Comparison of ENCODE assay signal across 8 mouse cellular contexts in genomic region chr10:79997034-79997760, GRCm38 (mm10). TPM values are rescaled to one million over a fixed set of nuclear protein-coding genes. Genes with fewer than 3 reads are reported as not detected.
DNase-seq lines count a peak whose midpoint lies in the region; ATAC-seq and TF ChIP-seq lines count a peak whose summit lies in the region.

No protein-coding gene starts in this region.

- H3K27me3 ChIP-seq in embryonic facial prominence, embryonic 11.5 days (ENCODE audit: control insufficient read depth, insufficient read depth, low read length), result peaks cover 8% of the 10 kb centered on the region; the same call in 1 of the 2 replicates
- peaks cover 43% of the 10 kb centered on the region for H3K27me3 ChIP-seq in heart, embryonic 10.5 days (ENCODE audit: insufficient read depth, poor library complexity, severe bottlenecking)
- no peaks in the 10 kb centered on the region; the same call in 1 of the 2 replicates for H3K27me3 ChIP-seq in kidney, embryonic 14.5 days (ENCODE audit: control insufficient read depth, insufficient read depth, low read length)
- peaks cover 21% of the 10 kb centered on the region for H3K27me3 ChIP-seq in neural tube, embryonic 13.5 days
- no peaks in the 10 kb centered on the region for H3K27me3 ChIP-seq in thymus, adult 2 months (ENCODE audit: control insufficient read depth, insufficient read depth, low read length)

- no peak overlapping the region for H3K9ac ChIP-seq in embryonic facial prominence, embryonic 11.5 days (replicated peaks; ENCODE audit: low read length)
- H3K9ac ChIP-seq in kidney, embryonic 14.5 days (ENCODE audit: low read depth, low read length), result peak overlapping the region; percentile 50; the same call in 1 of the 2 replicates
- H3K9ac ChIP-seq in neural tube, embryonic 13.5 days, result peak overlapping the region; percentile 74

- TF ChIP-seq CTCF in thymus, adult 2 months (IDR thresholded peaks at IDR 0.05; ENCODE audit: borderline replicate concordance, control insufficient read depth, extremely low read depth, insufficient read depth, low read length, poor library complexity), result no peak

- H3K36me3 ChIP-seq in embryonic facial prominence, embryonic 11.5 days (replicated peaks; ENCODE audit: control insufficient read depth, insufficient read depth, low read depth, low read length), result peaks cover 8% of the 10 kb centered on the region; the same call in 1 of the 2 replicates
- H3K36me3 ChIP-seq in heart, embryonic 10.5 days, result peaks cover 38% of the 10 kb centered on the region
- peaks cover 17% of the 10 kb centered on the region for H3K36me3 ChIP-seq in kidney, embryonic 14.5 days (ENCODE audit: control insufficient read depth, insufficient read depth, low read length)
- H3K36me3 ChIP-seq in neural tube, embryonic 13.5 days, result peaks cover 5% of the 10 kb centered on the region; the same call in 1 of the 2 replicates
- H3K36me3 ChIP-seq in thymus, adult 2 months (ENCODE audit: control insufficient read depth, insufficient read depth, low read length), result peaks cover 13% of the 10 kb centered on the region

- no peaks in the 10 kb centered on the region for H3K4me1 ChIP-seq in embryonic facial prominence, embryonic 11.5 days (ENCODE audit: control insufficient read depth, insufficient read depth, low read length)
- H3K4me1 ChIP-seq in heart, embryonic 10.5 days, result peaks cover 31% of the 10 kb centered on the region
- H3K4me1 ChIP-seq in kidney, embryonic 14.5 days (ENCODE audit: control insufficient read depth, insufficient read depth, low read length), result peaks cover 14% of the 10 kb centered on the region
- peaks cover 17% of the 10 kb centered on the region for H3K4me1 ChIP-seq in neural tube, embryonic 13.5 days (replicated peaks)
- peaks cover 27% of the 10 kb centered on the region for H3K4me1 ChIP-seq in thymus, adult 2 months (replicated peaks; ENCODE audit: control insufficient read depth, insufficient read depth, low read length)

- peak overlapping the region; percentile 41 for H3K4me2 ChIP-seq in embryonic facial prominence, embryonic 11.5 days (ENCODE audit: low read depth, low read length)
- peak overlapping the region; percentile 89 for H3K4me2 ChIP-seq in kidney, embryonic 14.5 days (replicated peaks; ENCODE audit: low read depth, low read length)
- peak overlapping the region; percentile 70 for H3K4me2 ChIP-seq in neural tube, embryonic 13.5 days

- ATAC-seq in embryonic facial prominence, embryonic 11.5 days (replicated peaks; ENCODE audit: insufficient number of reproducible peaks, low FRiP score, low TSS enrichment, low read depth), result peak; percentile 46
- ATAC-seq in kidney, embryonic 14.5 days (ENCODE audit: low FRiP score, low TSS enrichment), result peak; percentile 71
- ATAC-seq in neural tube, embryonic 13.5 days (ENCODE audit: low read depth), result peak; percentile 78

- H3K9me3 ChIP-seq in embryonic facial prominence, embryonic 11.5 days (replicated peaks; ENCODE audit: control insufficient read depth, low read length), result no peaks in the 10 kb centered on the region
- no peaks in the 10 kb centered on the region for H3K9me3 ChIP-seq in heart, embryonic 10.5 days
- no peaks in the 10 kb centered on the region for H3K9me3 ChIP-seq in kidney, embryonic 14.5 days (ENCODE audit: control insufficient read depth, low read length)
- H3K9me3 ChIP-seq in neural tube, embryonic 13.5 days, result no peaks in the 10 kb centered on the region

- H3K27ac ChIP-seq in embryonic facial prominence, embryonic 11.5 days (replicated peaks; ENCODE audit: low read depth, low read length), result no peak overlapping the region; the same call in 1 of the 2 replicates
- peak overlapping the region; percentile 85 for H3K27ac ChIP-seq in heart, embryonic 10.5 days
- peak overlapping the region; percentile 24; the same call in 1 of the 2 replicates for H3K27ac ChIP-seq in kidney, embryonic 14.5 days (ENCODE audit: low read depth, low read length)
- peak overlapping the region; percentile 68 for H3K27ac ChIP-seq in neural tube, embryonic 13.5 days (replicated peaks)
- peak overlapping the region; percentile 3; the same call in 1 of the 2 replicates for H3K27ac ChIP-seq in thymus, adult 2 months (ENCODE audit: control insufficient read depth, insufficient read depth, low read length)

- peak overlapping the region; percentile 45 for H3K4me3 ChIP-seq in embryonic facial prominence, embryonic 11.5 days (ENCODE audit: low read depth, low read length)
- peak overlapping the region; percentile 68 for H3K4me3 ChIP-seq in heart, embryonic 10.5 days
- H3K4me3 ChIP-seq in kidney, embryonic 14.5 days (ENCODE audit: low read length), result peak overlapping the region; percentile 54
- peak overlapping the region; percentile 51 for H3K4me3 ChIP-seq in neural tube, embryonic 13.5 days
- H3K4me3 ChIP-seq in thymus, adult 2 months (ENCODE audit: control insufficient read depth, insufficient read depth, low read length), result peak overlapping the region; percentile 60

- TF ChIP-seq POLR2A in thymus, adult 2 months (IDR thresholded peaks at IDR 0.05; ENCODE audit: control insufficient read depth, extremely low read depth, insufficient read depth, low read length, poor library complexity), result no peak

- peak; percentile 69 for DNase-seq in CD4-positive, CD25-positive, alpha-beta regulatory T cell, adult 2 months (ENCODE audit: low read depth, low spot score)
- peak; percentile 74 for DNase-seq in adrenal gland, postnatal 25 days
- peak; percentile 95 for DNase-seq in embryonic facial prominence, embryonic 11.5 days (ENCODE audit: low spot score)
- peak; percentile 94 for DNase-seq in heart, embryonic 10.5 days (ENCODE audit: low spot score)
- DNase-seq in lung, adult 18-20 months, result peak; percentile 63 to 66
- DNase-seq in thymus, adult 2 months, result peak; percentile 80

- under 1% methylated on average over 35 of the region's 35 CpGs for WGBS in embryonic facial prominence, embryonic 11.5 days
- WGBS in heart, embryonic 10.5 days, result under 1% methylated on average over 35 of the region's 35 CpGs
- under 1% methylated on average over 35 of the region's 35 CpGs for WGBS in kidney, embryonic 14.5 days
- WGBS in neural tube, embryonic 13.5 days, result under 1% methylated on average over 35 of the region's 35 CpGs
- WGBS in thymus, adult 2 months, result 7% methylated on average over 35 of the region's 35 CpGs

RNA-seq across cellular contexts. Expression of gene Abca7, which starts 0.9 kb away (rescaled TPM):
- 24.2 and 29.1 TPM in 2 replicates for total RNA-seq in adrenal gland, postnatal 25 days (2021)
- polyA plus RNA-seq in embryonic facial prominence, embryonic 11.5 days (2014; fragmentation: Nextera tagmentation; extraction: Ambion mirVana), result 0.98 and 1.3 TPM in 2 replicates
- polyA plus RNA-seq in heart, embryonic 10.5 days (2016; fragmentation: Nextera tagmentation; extraction: Ambion mirVana), result 2.8 and 4.1 TPM in 2 replicates
- 1.8 and 2.7 TPM in 2 replicates for polyA plus RNA-seq in kidney, embryonic 14.5 days (2014; fragmentation: Nextera tagmentation; extraction: Ambion mirVana)
- polyA plus RNA-seq in neural tube, embryonic 13.5 days (2015; fragmentation: Nextera tagmentation; extraction: Ambion mirVana), result 7.7 and 8.1 TPM in 2 replicates
- polyA plus RNA-seq in thymus, adult 2 months (2012; rRNA removed), result 79.5 and 83.5 TPM in 2 replicates

RNA-seq across cellular contexts. Expression of gene Cnn2, which starts 8.8 kb away (rescaled TPM):
- total RNA-seq in adrenal gland, postnatal 25 days (2021), result 28.3 and 29.8 TPM in 2 replicates
- 255 and 271 TPM in 2 replicates for polyA plus RNA-seq in embryonic facial prominence, embryonic 11.5 days (2014; fragmentation: Nextera tagmentation; extraction: Ambion mirVana)
- polyA plus RNA-seq in heart, embryonic 10.5 days (2016; fragmentation: Nextera tagmentation; extraction: Ambion mirVana), result 408 and 456 TPM in 2 replicates
- 186 and 220 TPM in 2 replicates for polyA plus RNA-seq in kidney, embryonic 14.5 days (2014; fragmentation: Nextera tagmentation; extraction: Ambion mirVana)
- polyA plus RNA-seq in neural tube, embryonic 13.5 days (2015; fragmentation: Nextera tagmentation; extraction: Ambion mirVana), result 55.6 and 56.2 TPM in 2 replicates
- 239 and 245 TPM in 2 replicates for polyA plus RNA-seq in thymus, adult 2 months (2012; rRNA removed)

RNA-seq across cellular contexts. Expression of gene Tmem259, which starts 13.1 kb away (rescaled TPM):
- 159 and 161 TPM in 2 replicates for total RNA-seq in adrenal gland, postnatal 25 days (2021)
- 13.4 and 13.7 TPM in 2 replicates for polyA plus RNA-seq in embryonic facial prominence, embryonic 11.5 days (2014; fragmentation: Nextera tagmentation; extraction: Ambion mirVana)
- 12.7 and 16.4 TPM in 2 replicates for polyA plus RNA-seq in heart, embryonic 10.5 days (2016; fragmentation: Nextera tagmentation; extraction: Ambion mirVana)
- polyA plus RNA-seq in kidney, embryonic 14.5 days (2014; fragmentation: Nextera tagmentation; extraction: Ambion mirVana), result 18.8 and 27.8 TPM in 2 replicates
- 21.0 and 21.4 TPM in 2 replicates for polyA plus RNA-seq in neural tube, embryonic 13.5 days (2015; fragmentation: Nextera tagmentation; extraction: Ambion mirVana)
- 540 and 566 TPM in 2 replicates for polyA plus RNA-seq in thymus, adult 2 months (2012; rRNA removed)

RNA-seq across cellular contexts. Expression of gene Arhgap45, which starts 19.3 kb away (rescaled TPM):
- total RNA-seq in adrenal gland, postnatal 25 days (2021), result 3.7 and 4.3 TPM in 2 replicates
- polyA plus RNA-seq in embryonic facial prominence, embryonic 11.5 days (2014; fragmentation: Nextera tagmentation; extraction: Ambion mirVana), result 5.2 and 6.7 TPM in 2 replicates
- polyA plus RNA-seq in heart, embryonic 10.5 days (2016; fragmentation: Nextera tagmentation; extraction: Ambion mirVana), result 12.0 and 16.7 TPM in 2 replicates
- 4.8 and 7.7 TPM in 2 replicates for polyA plus RNA-seq in kidney, embryonic 14.5 days (2014; fragmentation: Nextera tagmentation; extraction: Ambion mirVana)
- polyA plus RNA-seq in neural tube, embryonic 13.5 days (2015; fragmentation: Nextera tagmentation; extraction: Ambion mirVana), result 2.4 and 2.9 TPM in 2 replicates
- polyA plus RNA-seq in thymus, adult 2 months (2012; rRNA removed), result 1,362 and 1,504 TPM in 2 replicates

RNA-seq across cellular contexts. Expression of gene Grin3b, which starts 26.7 kb away (rescaled TPM):
- 0.12 TPM in 1 of 2 replicates, not detected in the other for total RNA-seq in adrenal gland, postnatal 25 days (2021)
- polyA plus RNA-seq in embryonic facial prominence, embryonic 11.5 days (2014; fragmentation: Nextera tagmentation; extraction: Ambion mirVana), result 0.21 and 0.22 TPM in 2 replicates
- polyA plus RNA-seq in heart, embryonic 10.5 days (2016; fragmentation: Nextera tagmentation; extraction: Ambion mirVana), result 0.30 and 0.34 TPM in 2 replicates
- 0.19 and 0.29 TPM in 2 replicates for polyA plus RNA-seq in kidney, embryonic 14.5 days (2014; fragmentation: Nextera tagmentation; extraction: Ambion mirVana)
- 0.58 and 0.61 TPM in 2 replicates for polyA plus RNA-seq in neural tube, embryonic 13.5 days (2015; fragmentation: Nextera tagmentation; extraction: Ambion mirVana)
- polyA plus RNA-seq in thymus, adult 2 months (2012; rRNA removed), result 0.07 and 0.14 TPM in 2 replicates

Comparison
In these comparisons a context has a peak if more than half of its experiments do, and no peak if none do; other contexts are left out.
1. RNA of gene Tmem259, which starts 13.1 kb away (polyA plus RNA-seq): 540 to 566 TPM in thymus, adult 2 months; 21.0 to 21.4 TPM in neural tube, embryonic 13.5 days, 18.8 to 27.8 TPM in kidney, embryonic 14.5 days, 12.7 to 16.4 TPM in heart, embryonic 10.5 days and 13.4 to 13.7 TPM in embryonic facial prominence, embryonic 11.5 days; every median in the first group is over 10 times any median in the second.
2. Peak in every context shown above with its lines, with median percentiles within 50 percentile points of each other: DNase-seq, ATAC-seq, H3K4me2 ChIP-seq and H3K4me3 ChIP-seq.